Mouse (Mus musculus) limb, embryonic 14.5 days (tissue): ENCODE data around the gene Faap20. TPM values are rescaled to one million over a fixed set of nuclear protein-coding genes. Genes with fewer than 3 reads are reported as not detected.

Source experiments
- ATAC-seq: fragments of 200-750 bp; cut with Nextera tagmentation; 2 replicates; pipeline ENCODE4 v1.8.0; 2017; ENCODE audit warnings: low read depth, moderate number of reproducible peaks, moderate TSS enrichment; ENCODE audit not compliant: low FRiP score
- DNase-seq: peaks from one replicate; pipeline ENCODE4 v3.0.0-alpha.2; 2015; ENCODE audit warnings: low spot score
- H3K27ac ChIP-seq: fragments of 300-500 bp; sonication (generic); replicated peaks from 2 replicates; pipeline ENCODE4 v1.5.1; 2014; ENCODE audit warnings: low read depth, mild to moderate bottlenecking, low read length, moderate library complexity, mixed read lengths
- H3K27me3 ChIP-seq: fragments of 300-500 bp; sonication (generic); 2 replicates; pipeline ENCODE4 v1.6.1; 2014; ENCODE audit warnings: low read length, mixed read lengths; ENCODE audit not compliant: control insufficient read depth, insufficient read depth
- H3K36me3 ChIP-seq: fragments of 300-500 bp; sonication (generic); 2 replicates; pipeline ENCODE4 v1.6.1; 2014; ENCODE audit warnings: mild to moderate bottlenecking, low read length, moderate library complexity, mixed read lengths; ENCODE audit not compliant: control insufficient read depth, insufficient read depth
- H3K4me1 ChIP-seq: fragments of 300-500 bp; sonication (generic); 2 replicates; pipeline ENCODE4 v1.6.1; 2014; ENCODE audit warnings: antibody characterized with exemption, low read length, mixed read lengths; ENCODE audit not compliant: control insufficient read depth, insufficient read depth
- H3K4me2 ChIP-seq: fragments of 300-500 bp; sonication (generic); replicated peaks from 2 replicates; pipeline ENCODE4 v1.6.1; 2014; ENCODE audit warnings: low read depth, mild to moderate bottlenecking, low read length, moderate library complexity; ENCODE audit not compliant: severe bottlenecking
- H3K4me3 ChIP-seq: fragments of 300-500 bp; sonication (generic); replicated peaks from 2 replicates; pipeline ENCODE4 v1.5.1; 2014; ENCODE audit warnings: low read length
- H3K9ac ChIP-seq: fragments of 300-500 bp; sonication (generic); 2 replicates; pipeline ENCODE4 v1.6.1; 2014; ENCODE audit warnings: mild to moderate bottlenecking, low read depth, low read length, moderate library complexity; ENCODE audit not compliant: severe bottlenecking
- H3K9me3 ChIP-seq: fragments of 300-500 bp; sonication (generic); 2 replicates; pipeline ENCODE4 v1.6.1; 2016; ENCODE audit warnings: low read length; ENCODE audit not compliant: control insufficient read depth
- POLR2A ChIP-seq: fragments of 200-500 bp; IDR thresholded peaks from 2 replicates; pipeline ENCODE4 v1.8.0; 2012; ENCODE audit warnings: inconsistent platforms, mild to moderate bottlenecking, moderate library complexity, borderline replicate concordance; ENCODE audit not compliant: insufficient read depth, insufficient read length; ENCODE audit errors: extremely low read depth
- WGBS: fragments of 180-500 bp; shearing (Covaris S2); extraction: QIAGEN DNeasy Blood & Tissue Kit; methylation state at CpG from one replicate; pipeline ENCODE4 v1.1.7; 2014; 5-methylcytosine and 5-hydroxymethylcytosine counted together
- polyA plus RNA-seq, 2 experiments: library from polyadenylated mRNA; depleted of rRNA in 1 of 2; stranded (reverse) in 1 of 2; unstranded in 1 of 2; fragments of >200 nt; fragmentation: Nextera tagmentation in 1 of 2; extraction: Ambion mirVana in 1 of 2; gene quantifications; 2 replicates each; pipeline versions ENCODE4 v1.2.1 to v1.2.3; 2012 to 2014

Faap20 gene
- polyA plus RNA-seq, 2 experiments: 64.6 to 72.5 TPM

DNA sequence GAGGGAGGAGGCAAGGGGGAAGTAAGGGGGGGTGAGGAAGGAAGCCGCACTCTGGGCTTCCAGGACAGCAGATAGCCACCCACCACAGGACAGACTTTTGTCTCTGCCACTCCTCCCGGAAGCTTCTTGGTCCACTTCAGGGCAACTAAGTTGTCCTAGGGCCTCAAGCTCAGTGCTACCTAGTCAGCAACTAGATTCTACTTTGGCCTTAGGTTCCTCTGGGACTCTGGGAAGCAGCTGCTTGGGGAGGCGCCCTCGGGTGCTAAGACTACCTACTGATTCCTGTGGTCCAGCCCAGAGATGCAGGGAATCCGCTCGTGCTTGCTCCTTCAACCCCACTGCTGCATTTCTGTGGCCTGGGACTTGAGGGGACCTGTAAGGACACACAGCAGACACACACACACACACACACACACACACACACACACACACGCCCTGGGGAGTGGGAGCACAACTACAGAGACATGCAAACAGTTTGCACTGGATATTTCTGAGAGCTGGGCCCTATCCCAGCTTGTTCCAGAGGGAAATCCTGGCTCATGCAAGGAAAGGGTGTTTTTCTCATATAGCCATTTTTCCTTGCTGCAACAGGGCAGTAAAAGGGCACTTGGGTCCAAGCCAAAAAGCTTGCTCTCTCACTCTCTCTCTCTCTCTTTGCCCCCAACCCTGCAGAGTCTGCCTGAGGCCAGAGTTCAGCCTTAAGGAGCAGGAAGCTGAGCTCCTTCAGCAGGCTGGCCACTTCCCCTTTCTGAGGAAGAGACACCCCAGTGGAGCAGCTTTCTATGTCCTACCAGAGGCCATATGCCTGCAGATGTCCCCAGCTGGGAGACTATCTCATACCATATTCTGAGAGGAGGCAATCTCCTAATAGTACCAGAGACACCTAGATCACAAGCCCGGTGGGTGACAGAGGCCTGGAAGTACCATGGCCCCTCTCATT, 15.0 kb upstream of the Faap20 start:
- Histone ChIP-seq H3K9me3 (no peaks in the 10 kb centered on the region), H3K36me3 (no peaks in the 10 kb centered on the region), H3K4me1 (peaks cover 71% of the 10 kb centered on the region), H3K27ac (peak overlapping the region; percentile 99), H3K4me3 (0 out of 2 replicates have a peak overlapping the region, but pooled peaks have one; percentile 11), H3K9ac (peak overlapping the region; percentile 53), H3K27me3 (no peaks in the 10 kb centered on the region), H3K4me2 (peak overlapping the region; percentile 44)
- TF ChIP-seq POLR2A: no peak
- WGBS: 34% methylated on average over 7 of the region's 8 CpGs
- ATAC-seq: peak; percentile 1; the same call in 1 of the 2 replicates
- peak; percentile 70 for DNase-seq

DNA sequence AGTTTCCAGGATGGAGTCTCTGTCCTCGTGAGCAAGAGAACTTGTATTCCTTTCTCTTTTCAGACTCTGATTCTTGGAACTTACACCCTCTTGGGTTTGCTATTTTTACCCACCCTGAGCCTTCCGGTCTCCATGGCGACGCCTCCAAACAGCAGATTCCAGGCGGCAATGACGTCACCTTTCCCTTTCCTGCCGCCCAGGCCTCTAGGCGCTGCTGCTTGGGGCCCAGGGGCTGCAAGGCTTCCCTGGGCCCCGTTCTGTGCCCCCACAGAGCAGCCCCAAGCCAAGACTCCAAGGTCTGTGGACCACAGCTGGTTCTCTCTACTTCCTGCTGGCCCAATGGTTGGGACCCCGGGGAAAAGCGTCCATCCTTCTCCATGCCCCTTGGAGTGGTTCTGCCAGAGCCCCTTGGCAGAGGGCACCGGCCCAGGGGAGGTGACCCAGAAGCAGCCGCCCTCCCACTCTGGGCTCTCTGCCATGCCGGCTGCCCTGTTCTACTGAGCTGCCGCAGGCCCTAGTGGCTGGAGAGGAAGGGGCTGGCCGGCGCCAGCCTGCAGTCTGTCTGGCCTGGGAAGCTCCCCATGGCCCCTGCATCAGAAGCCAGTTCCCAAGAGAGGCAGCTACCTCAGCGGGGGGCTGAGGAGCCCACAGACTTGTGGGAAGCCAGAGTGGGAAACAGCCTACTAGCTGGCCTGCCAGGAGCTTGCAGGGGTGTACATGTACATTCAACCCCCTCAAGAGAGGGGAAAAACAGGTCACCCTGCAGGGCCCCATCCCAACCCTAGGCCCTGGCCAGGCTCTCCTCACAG, 14.1 kb upstream of the Faap20 start:
- H3K27ac ChIP-seq: peak overlapping the region; percentile 99
- DNase-seq (peak; percentile 93), ATAC-seq (peak; percentile 80)
- H3K4me3 ChIP-seq: peak overlapping the region; percentile 11; the same call in 1 of the 2 replicates
- H3K4me1 ChIP-seq: peaks cover 71% of the 10 kb centered on the region
- no peak for TF ChIP-seq POLR2A
- peak overlapping the region; percentile 53 for H3K9ac ChIP-seq
- H3K27me3 ChIP-seq: no peaks in the 10 kb centered on the region
- 13% methylated on average over 18 of the region's 18 CpGs for WGBS
- H3K36me3 ChIP-seq: no peaks in the 10 kb centered on the region
- H3K4me2 ChIP-seq: peak overlapping the region; percentile 44
- H3K9me3 ChIP-seq: no peaks in the 10 kb centered on the region

DNA sequence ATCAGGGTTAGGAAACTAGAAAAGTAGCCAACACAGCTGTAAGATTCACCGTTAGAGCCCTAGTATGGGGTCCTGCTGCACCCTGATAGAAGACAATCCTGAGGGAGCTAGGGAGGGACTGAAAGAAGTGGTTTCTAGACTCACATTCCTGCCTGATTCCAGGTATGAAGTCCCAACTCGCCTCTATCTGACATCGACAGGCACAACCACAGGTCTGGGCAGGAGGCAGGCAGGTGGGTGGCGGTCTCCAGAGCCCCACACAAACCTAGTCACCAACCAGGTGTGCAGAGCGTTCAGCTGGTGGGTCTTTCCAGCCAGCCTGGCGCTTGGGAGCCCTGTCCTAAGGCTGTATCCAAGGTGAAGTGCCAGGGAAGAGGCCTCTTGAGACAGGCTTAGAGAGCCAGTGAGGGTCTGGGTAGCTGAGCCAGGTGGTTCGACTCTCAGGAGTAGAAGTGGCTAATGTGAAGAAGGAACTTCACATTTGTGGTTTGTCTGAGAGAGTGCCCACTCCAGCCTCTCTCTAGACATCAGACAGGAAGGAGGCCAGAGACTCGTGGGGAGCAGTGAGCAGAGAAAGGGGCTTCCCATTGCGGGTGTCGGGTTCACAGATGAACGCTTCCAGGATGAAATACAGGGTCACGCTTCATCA, 12.7 kb upstream of the Faap20 start:
- Histone ChIP-seq H3K9ac (peak overlapping the region; percentile 8; the same call in 1 of the 2 replicates), H3K4me3 (no peak overlapping the region), H3K36me3 (no peaks in the 10 kb centered on the region), H3K4me2 (no peak overlapping the region), H3K9me3 (no peaks in the 10 kb centered on the region), H3K27ac (peak overlapping the region; percentile 99), H3K4me1 (peaks cover 62% of the 10 kb centered on the region), H3K27me3 (no peaks in the 10 kb centered on the region)
- TF ChIP-seq POLR2A: no peak
- 72% methylated on average over 12 of the region's 12 CpGs for WGBS
- no peak for DNase-seq
- no peak for ATAC-seq

DNA sequence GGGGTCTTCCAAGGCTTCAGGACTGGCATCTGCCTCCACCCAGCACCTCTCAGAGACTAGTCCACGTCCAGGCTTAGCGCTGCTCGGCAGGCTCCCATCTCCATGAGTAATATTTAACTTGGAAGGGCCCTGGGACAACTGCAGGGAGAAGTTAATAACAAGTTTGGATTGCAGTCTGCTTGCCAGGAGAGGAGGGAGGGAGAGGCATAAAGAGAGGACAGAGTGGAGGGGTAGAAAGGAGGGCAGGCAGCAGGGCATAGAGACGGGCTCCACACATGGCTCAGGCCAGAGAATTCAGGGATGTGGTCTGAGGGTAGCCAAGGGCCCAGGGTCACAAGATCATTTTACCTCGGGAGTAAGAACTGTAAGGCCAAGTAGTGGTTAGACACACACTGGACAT, 11.3 kb upstream of the Faap20 start:
- no peak for ATAC-seq
- H3K27ac ChIP-seq: peak overlapping the region; percentile 69
- DNase-seq: peak; percentile 31

DNA sequence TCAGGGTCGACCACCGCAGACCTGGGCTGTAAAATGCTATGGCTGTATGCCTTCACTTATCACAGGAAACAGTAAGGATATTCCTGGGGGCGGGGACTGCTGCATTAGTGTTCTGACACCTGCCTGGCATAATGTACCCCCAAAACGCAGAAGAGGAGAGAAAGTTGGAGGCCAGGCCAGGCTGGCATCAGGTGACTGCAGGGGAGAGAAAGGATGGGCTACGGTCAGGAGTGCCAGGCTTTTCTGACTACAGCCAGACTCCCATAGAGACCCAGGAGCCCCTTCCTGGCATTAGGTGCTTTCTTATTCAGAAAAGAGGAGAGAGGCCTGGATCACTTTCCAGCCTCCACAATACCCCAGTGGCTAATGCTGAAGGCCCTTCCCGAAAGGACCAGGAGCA, 10.1 kb upstream of the Faap20 start:
- H3K27ac ChIP-seq: no peak overlapping the region
- no peak for TF ChIP-seq POLR2A
- H3K36me3 ChIP-seq: no peaks in the 10 kb centered on the region

More for the DNA sequence above, 11.3 kb upstream of the Faap20 start:
- peaks cover 53% of the 10 kb centered on the region for H3K4me1 ChIP-seq
- no peaks in the 10 kb centered on the region for H3K36me3 ChIP-seq
- H3K9me3 ChIP-seq: no peaks in the 10 kb centered on the region
- H3K4me3 ChIP-seq: no peak overlapping the region
- no peaks in the 10 kb centered on the region for H3K27me3 ChIP-seq
- H3K4me2 ChIP-seq: no peak overlapping the region
- WGBS: 53% methylated on average over 5 of the region's 5 CpGs
- no peak for TF ChIP-seq POLR2A
- H3K9ac ChIP-seq: no peak overlapping the region

More for the DNA sequence above, 10.1 kb upstream of the Faap20 start:
- WGBS: 53% methylated on average over 6 of the region's 6 CpGs
- Histone ChIP-seq H3K9ac (no peak overlapping the region), H3K4me1 (peaks cover 41% of the 10 kb centered on the region), H3K4me2 (no peak overlapping the region), H3K4me3 (no peak overlapping the region), H3K27me3 (no peaks in the 10 kb centered on the region), H3K9me3 (no peaks in the 10 kb centered on the region)
- no peak for DNase-seq
- ATAC-seq: no peak
